Mouse (Mus musculus): ENCODE measurements around the gene Slc24a4. TPM values are rescaled to one million over a fixed set of nuclear protein-coding genes. Genes with fewer than 3 reads are reported as not detected.
A peak's percentile ranks its signal among the peaks of the same experiment; 100 is the strongest.

Slc24a4 gene
- polyA plus RNA-seq, 1 experiment from 2014 or later: 10.2 TPM

DNA sequence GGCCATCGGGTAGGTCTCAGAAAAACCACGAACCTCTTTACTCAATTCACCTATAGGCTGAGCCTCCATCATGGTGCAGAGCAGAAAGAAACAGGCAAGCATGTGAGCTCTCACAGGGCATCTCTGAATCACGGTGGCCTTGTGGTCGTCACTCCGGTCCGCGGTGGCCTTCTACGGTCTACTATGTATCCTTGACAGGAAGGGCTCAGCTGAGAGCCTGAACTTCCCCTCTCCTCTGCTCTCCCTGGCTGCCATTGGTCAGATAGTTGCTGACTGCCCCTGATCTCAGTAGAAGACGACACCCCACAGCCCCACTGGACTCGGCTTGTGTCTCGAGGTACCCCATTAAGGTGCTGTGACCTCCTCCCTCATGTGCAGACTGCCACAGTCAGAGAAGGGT, 44.2 kb downstream of the Slc24a4 start:
- Histone ChIP-seq H3K27ac (ENCODE audit: low read length) (no peak overlapping the region), H3K27me3 (replicated peaks; ENCODE audit: insufficient read depth, low read length) (no peaks in the 10 kb centered on the region), H3K9me3 (ENCODE audit: low read length) (no peaks in the 10 kb centered on the region), H3K4me3 (ENCODE audit: low read depth, low read length) (no peak overlapping the region), H3K4me1 (ENCODE audit: insufficient read depth, low read depth, low read length) (0 out of 2 replicates have a peak, but pooled peaks cover 5% of the 10 kb centered on the region), H3K9ac (replicated peaks; ENCODE audit: low read depth) (no peak overlapping the region), H3K36me3 (ENCODE audit: insufficient read depth, low read length) (no peaks in the 10 kb centered on the region), H3K4me2 (replicated peaks; ENCODE audit: low read depth, low read length) (no peak overlapping the region)
- 84% methylated on average over 11 of the region's 11 CpGs for WGBS
- ATAC-seq (no peak), DNase-seq (ENCODE audit: low spot score) (no peak)
- TF ChIP-seq CTCF (IDR thresholded peaks at IDR 0.05) (no peak), EP300 (IDR thresholded peaks at IDR 0.05) (no peak)

GRCm38 (mm10) chr12:102173345-102173744, 44.8 kb downstream of the Slc24a4 start:
- no peak for TF ChIP-seq EP300 (IDR thresholded peaks at IDR 0.05)
- TF ChIP-seq CTCF (IDR thresholded peaks at IDR 0.05): peak; percentile 56
- H3K9me3 ChIP-seq (ENCODE audit: low read length): no peaks in the 10 kb centered on the region
- H3K27ac ChIP-seq (ENCODE audit: low read length): no peak overlapping the region
- DNase-seq (ENCODE audit: low spot score) (no peak), ATAC-seq (no peak)
- no peak overlapping the region for H3K4me3 ChIP-seq (ENCODE audit: low read depth, low read length)
- H3K4me2 ChIP-seq (replicated peaks; ENCODE audit: low read depth, low read length): no peak overlapping the region
- no peaks in the 10 kb centered on the region for H3K27me3 ChIP-seq (replicated peaks; ENCODE audit: insufficient read depth, low read length)
- no peaks in the 10 kb centered on the region for H3K36me3 ChIP-seq (ENCODE audit: insufficient read depth, low read length)
- whole genome bisulfite sequencing: 85% methylated on average over 5 of the region's 5 CpGs
- no peaks in the 10 kb centered on the region; the same call in 1 of the 2 replicates for H3K4me1 ChIP-seq (ENCODE audit: insufficient read depth, low read depth, low read length)
- H3K9ac ChIP-seq (replicated peaks; ENCODE audit: low read depth): no peak overlapping the region

- ATAC-seq: peak; percentile 94
- peak; percentile 88 for DNase-seq (ENCODE audit: low spot score)
- WGBS: 49% methylated on average over 18 of the region's 18 CpGs
- no peak overlapping the region for H3K9ac ChIP-seq (replicated peaks; ENCODE audit: low read depth)
- no peak overlapping the region for H3K4me3 ChIP-seq (ENCODE audit: low read depth, low read length)
- H3K4me2 ChIP-seq (replicated peaks; ENCODE audit: low read depth, low read length): no peak overlapping the region
- no peaks in the 10 kb centered on the region for H3K36me3 ChIP-seq (ENCODE audit: insufficient read depth, low read length)
- H3K27ac ChIP-seq (ENCODE audit: low read length): peak overlapping the region; percentile 33
- TF ChIP-seq EP300 (IDR thresholded peaks at IDR 0.05): peak; percentile 91
- TF ChIP-seq CTCF (IDR thresholded peaks at IDR 0.05): no peak
- H3K9me3 ChIP-seq (ENCODE audit: low read length): no peaks in the 10 kb centered on the region
- peaks cover 10% of the 10 kb centered on the region; the same call in 1 of the 2 replicates for H3K4me1 ChIP-seq (ENCODE audit: insufficient read depth, low read depth, low read length)
- H3K27me3 ChIP-seq (replicated peaks; ENCODE audit: insufficient read depth, low read length): no peaks in the 10 kb centered on the region
Measured at GRCm38 (mm10) chr12:102180371-102181074, 52.0 kb downstream of the Slc24a4 start.

GRCm38 (mm10) chr12:102181799-102182357, 53.3 kb downstream of the Slc24a4 start:
- Histone ChIP-seq H3K9ac (replicated peaks; ENCODE audit: low read depth) (no peak overlapping the region), H3K4me2 (replicated peaks; ENCODE audit: low read depth, low read length) (no peak overlapping the region), H3K4me1 (ENCODE audit: insufficient read depth, low read depth, low read length) (peaks cover 10% of the 10 kb centered on the region; the same call in 1 of the 2 replicates), H3K27ac (ENCODE audit: low read length) (no peak overlapping the region), H3K9me3 (ENCODE audit: low read length) (no peaks in the 10 kb centered on the region), H3K36me3 (ENCODE audit: insufficient read depth, low read length) (no peaks in the 10 kb centered on the region), H3K27me3 (replicated peaks; ENCODE audit: insufficient read depth, low read length) (no peaks in the 10 kb centered on the region), H3K4me3 (ENCODE audit: low read depth, low read length) (no peak overlapping the region)
- peak; percentile 65 for DNase-seq (ENCODE audit: low spot score)
- no peak for ATAC-seq
- peak; percentile 95 for TF ChIP-seq CTCF (IDR thresholded peaks at IDR 0.05)
- TF ChIP-seq EP300 (IDR thresholded peaks at IDR 0.05): no peak
- 31% methylated on average over 5 of the region's 5 CpGs for WGBS

GRCm38 (mm10) chr12:102182621-102183020, 54.1 kb downstream of the Slc24a4 start:
- DNase-seq (ENCODE audit: low spot score): no peak
- TF ChIP-seq CTCF (IDR thresholded peaks at IDR 0.05): no peak
- TF ChIP-seq EP300 (IDR thresholded peaks at IDR 0.05): no peak
- no peak overlapping the region for H3K9ac ChIP-seq (replicated peaks; ENCODE audit: low read depth)
- no peak overlapping the region for H3K4me3 ChIP-seq (ENCODE audit: low read depth, low read length)
- 62% methylated on average over 6 of the region's 6 CpGs for WGBS
- no peaks in the 10 kb centered on the region for H3K27me3 ChIP-seq (replicated peaks; ENCODE audit: insufficient read depth, low read length)
- no peak for ATAC-seq
- no peak overlapping the region for H3K4me2 ChIP-seq (replicated peaks; ENCODE audit: low read depth, low read length)
- H3K9me3 ChIP-seq (ENCODE audit: low read length): no peaks in the 10 kb centered on the region
- H3K4me1 ChIP-seq (ENCODE audit: insufficient read depth, low read depth, low read length): peaks cover 10% of the 10 kb centered on the region; the same call in 1 of the 2 replicates
- H3K36me3 ChIP-seq (ENCODE audit: insufficient read depth, low read length): no peaks in the 10 kb centered on the region
- no peak overlapping the region for H3K27ac ChIP-seq (ENCODE audit: low read length)

- no peak overlapping the region for H3K9ac ChIP-seq (replicated peaks; ENCODE audit: low read depth)
- H3K36me3 ChIP-seq (ENCODE audit: insufficient read depth, low read length): no peaks in the 10 kb centered on the region
- H3K9me3 ChIP-seq (ENCODE audit: low read length): no peaks in the 10 kb centered on the region; the same call in 1 of the 2 replicates
- H3K4me1 ChIP-seq (ENCODE audit: insufficient read depth, low read depth, low read length): peaks cover 10% of the 10 kb centered on the region; the same call in 1 of the 2 replicates
- WGBS: 71% methylated on average over 9 of the region's 9 CpGs
- TF ChIP-seq CTCF (IDR thresholded peaks at IDR 0.05) (no peak), EP300 (IDR thresholded peaks at IDR 0.05) (no peak)
- H3K27ac ChIP-seq (ENCODE audit: low read length): no peak overlapping the region
- no peaks in the 10 kb centered on the region for H3K27me3 ChIP-seq (replicated peaks; ENCODE audit: insufficient read depth, low read length)
- H3K4me2 ChIP-seq (replicated peaks; ENCODE audit: low read depth, low read length): no peak overlapping the region
- ATAC-seq: no peak
- no peak for DNase-seq (ENCODE audit: low spot score)
- H3K4me3 ChIP-seq (ENCODE audit: low read depth, low read length): no peak overlapping the region
Measured at GRCm38 (mm10) chr12:102183201-102183600, 54.7 kb downstream of the Slc24a4 start.

Measured in lung, postnatal 0 days (tissue).